ENCODE assay signal across 11 mouse cellular contexts in the genomic region with DNA sequence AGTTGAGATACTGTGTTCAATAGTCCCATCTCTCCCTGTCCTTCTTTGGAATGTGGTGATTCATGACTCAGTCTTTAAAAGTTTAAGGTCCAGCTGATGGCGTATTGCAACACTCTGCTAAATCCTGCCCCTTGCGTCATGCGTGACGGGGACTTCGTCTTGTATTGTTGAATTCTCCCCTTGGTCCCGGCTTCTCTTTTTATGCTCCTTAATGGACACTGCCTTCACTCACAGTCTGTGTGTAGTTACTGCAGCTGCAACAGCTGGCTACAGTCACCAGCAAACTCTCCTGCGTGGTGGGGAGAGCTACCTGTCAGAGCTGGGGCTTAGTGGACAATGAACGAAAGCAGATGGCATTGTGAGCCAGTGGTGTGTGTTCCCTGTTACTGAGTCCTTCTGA. TPM values are rescaled to one million over a fixed set of nuclear protein-coding genes. Genes with fewer than 3 reads are reported as not detected.
A peak's percentile ranks its signal among the peaks of the same experiment; 100 is the strongest.
DNase-seq lines count a peak whose midpoint lies in the region; ATAC-seq lines count a peak whose summit lies in the region.
"Had no signal": no experiment of that assay in that cellular context is flagged by ENCODE, and none has a peak within 500 bp of the region (broad histone marks: within the 10 kb centered on the region; RNA-seq: fewer than 3 reads in every experiment).

No protein-coding gene starts in this region.

- no peak overlapping the region for H3K4me3 ChIP-seq in kidney, embryonic 14.5 days (ENCODE audit: low read length)
- H3K4me3 ChIP-seq: midbrain, embryonic 12.5 days had no signal

- intact Hi-C loops in left cerebral cortex, postnatal 4 days (cut with DNase I): no loop called here

- peaks cover 36% of the 10 kb centered on the region for H3K36me3 ChIP-seq in kidney, embryonic 14.5 days (ENCODE audit: control insufficient read depth, insufficient read depth, low read length)
- H3K36me3 ChIP-seq: G1E had no signal

- peak; percentile 24; the same call in 1 of the 2 replicates for ATAC-seq in kidney, embryonic 14.5 days (ENCODE audit: low FRiP score, low TSS enrichment)
- ATAC-seq in megakaryocyte progenitor cell, adult 5-6 weeks (replicated peaks; ENCODE audit: poor library complexity): peak; percentile 58
- ATAC-seq in megakaryocyte-erythroid progenitor cell, adult 5-6 weeks (replicated peaks; ENCODE audit: low FRiP score, low TSS enrichment, poor library complexity, severe bottlenecking): no peak

- H3K27me3 ChIP-seq in kidney, embryonic 14.5 days (ENCODE audit: control insufficient read depth, insufficient read depth, low read length): no peaks in the 10 kb centered on the region
- H3K27me3 ChIP-seq: midbrain, embryonic 12.5 days had no signal

- DNase-seq in kidney, adult 9 months: peak; percentile 63
- no peak for DNase-seq in kidney, postnatal 14 days
- DNase-seq in adrenal gland, postnatal 14 days: peak; percentile 55
- no peak for DNase-seq in left cerebral cortex, postnatal 4 days
- DNase-seq: cerebellum, postnatal 14 days; thymus, postnatal 36 days had no signal

- 61% methylated on average over 8 of the region's 8 CpGs for WGBS in kidney, embryonic 14.5 days

- H3K4me1 ChIP-seq in kidney, embryonic 14.5 days (ENCODE audit: control insufficient read depth, insufficient read depth, low read length): peaks cover 24% of the 10 kb centered on the region

- no peaks in the 10 kb centered on the region; the same call in 1 of the 2 replicates for H3K9me3 ChIP-seq in kidney, embryonic 14.5 days (ENCODE audit: control insufficient read depth, low read length)
- H3K9me3 ChIP-seq: G1E had no signal

- no peak overlapping the region for H3K4me2 ChIP-seq in kidney, embryonic 14.5 days (replicated peaks; ENCODE audit: low read depth, low read length)
- H3K4me2 ChIP-seq: midbrain, embryonic 12.5 days had no signal

- no peak overlapping the region for H3K9ac ChIP-seq in kidney, embryonic 14.5 days (ENCODE audit: low read depth, low read length)
- H3K9ac ChIP-seq: midbrain, embryonic 12.5 days had no signal

- no peak overlapping the region for H3K27ac ChIP-seq in kidney, embryonic 14.5 days (ENCODE audit: low read depth, low read length)
- H3K27ac ChIP-seq: midbrain, embryonic 12.5 days had no signal

RNA-seq across cellular contexts. Expression of a gene that starts 23.2 kb away (rescaled TPM):
- 267 and 270 TPM in 2 replicates for total RNA-seq in adrenal gland, postnatal 14 days (2021)
- polyA plus RNA-seq in kidney, embryonic 14.5 days (2014; fragmentation: Nextera tagmentation; extraction: Ambion mirVana): 570 and 666 TPM in 2 replicates
- total RNA-seq in megakaryocyte progenitor cell, adult 5-6 weeks (2015): 38.8 and 43.0 TPM in 2 replicates
- 21.2 and 28.5 TPM in 2 replicates for total RNA-seq in megakaryocyte progenitor cell, adult 5-6 weeks (2017)
- total RNA-seq in left cerebral cortex, postnatal 4 days (2021): 100 to 1,000 TPM; 101 to 110 TPM
- total RNA-seq in megakaryocyte-erythroid progenitor cell, adult 5-6 weeks (2014; fragmentation: Nextera tagmentation): 29.9 and 35.0 TPM in 2 replicates
- total RNA-seq in megakaryocyte-erythroid progenitor cell, adult 5-6 weeks (2017): 25.8 and 27.0 TPM in 2 replicates
- polyA plus RNA-seq: G1E had no signal

Comparison
In these comparisons a context has a peak if more than half of its experiments do, and no peak if none do; other contexts are left out.
1. DNase-seq: peak in kidney, adult 9 months (single experiment) and adrenal gland, postnatal 14 days (single experiment); none in kidney, postnatal 14 days (single experiment) and left cerebral cortex, postnatal 4 days (single experiment).